Mouse (Mus musculus) B cell, adult 2 months (primary cell): Measurements from ENCODE around the gene Snu13.

Experiments
- DNase-seq, 2 experiments: peaks; one replicate each; pipeline ENCODE4 v3.0.0; 2022

Snu13 gene

DNA sequence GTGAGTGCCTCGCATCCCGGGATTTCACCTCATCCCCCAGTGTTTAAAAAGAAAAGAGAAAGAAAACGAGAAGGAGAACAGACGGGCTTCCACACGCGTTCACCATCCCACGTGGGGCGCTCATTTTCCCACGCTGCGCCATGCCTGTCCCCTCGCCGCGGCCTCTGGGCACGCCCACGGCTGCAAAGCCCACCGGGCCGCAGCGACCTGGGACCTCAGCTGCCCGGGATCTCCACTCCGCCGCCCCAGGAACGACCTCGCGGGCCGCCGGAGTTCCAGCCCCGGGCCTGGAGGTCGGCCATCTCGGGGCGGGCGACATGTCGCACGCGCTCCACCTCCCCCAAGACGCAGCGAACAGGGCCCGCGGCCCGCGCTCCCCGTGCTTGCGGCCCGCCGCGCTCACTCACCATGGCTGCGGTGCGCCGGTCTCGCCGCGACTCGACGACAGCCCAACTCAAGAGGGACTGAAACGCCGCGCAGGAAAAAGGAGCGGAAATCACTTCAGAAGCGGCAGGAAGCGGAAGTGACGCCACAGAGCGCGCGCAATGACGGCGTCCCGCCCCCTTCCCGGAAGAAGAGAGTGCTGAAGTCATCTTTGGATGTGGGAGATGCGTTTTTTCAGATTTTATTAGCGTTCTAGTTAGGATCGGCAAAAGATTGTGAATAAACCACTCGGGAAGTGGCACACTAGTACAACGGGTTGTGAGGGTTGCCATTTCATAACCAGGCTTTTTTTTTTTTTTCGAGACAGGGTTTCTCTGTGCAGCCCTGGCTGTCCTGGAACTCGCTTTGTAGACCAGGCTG is at the start of gene Snu13:
Gene Snu13 (minus strand): TSS at position 519 of the 804 bp plus-strand sequence.
- peak; percentile 95 for DNase-seq

DNA sequence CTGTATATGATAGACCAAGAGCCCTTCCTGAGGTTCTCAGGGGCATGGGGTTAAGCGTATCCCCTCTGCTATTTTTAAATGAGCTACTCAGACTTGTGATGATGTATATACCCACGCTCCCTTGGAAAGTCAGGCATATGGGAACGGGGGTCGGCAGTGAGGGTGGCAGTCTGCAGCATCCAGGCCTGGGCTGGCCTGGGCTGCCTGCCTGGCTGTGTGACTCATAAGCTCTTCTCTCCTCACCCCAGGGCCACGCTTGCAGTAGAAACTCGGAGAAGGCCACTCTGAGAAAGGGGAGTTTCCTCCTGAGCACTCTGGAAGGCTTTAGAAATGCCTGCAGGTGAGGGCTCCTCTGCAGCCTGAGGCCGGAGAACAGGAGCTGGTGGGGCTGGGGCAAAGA is 43.7 kb upstream of the Snu13 start:
- DNase-seq: no peak

DNA sequence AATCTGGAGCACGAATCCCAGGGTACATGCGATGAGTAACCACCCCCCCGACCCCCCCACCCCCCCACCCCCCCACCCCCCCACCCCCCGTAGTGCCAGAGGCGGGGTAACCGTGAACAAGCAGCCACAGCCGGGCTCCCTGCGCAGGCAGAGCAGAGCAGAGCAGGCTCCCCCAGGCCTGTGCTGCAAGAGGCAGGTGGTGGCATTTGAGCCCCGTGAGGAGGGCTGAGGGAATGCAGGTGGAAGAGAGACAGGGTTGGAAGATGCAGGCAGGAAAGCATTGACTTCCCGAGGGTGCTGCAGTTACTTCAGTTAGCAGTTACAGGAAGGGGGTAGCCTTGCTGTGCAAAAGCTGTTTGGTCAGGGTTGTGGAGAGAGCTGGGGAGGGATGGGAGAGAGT is 39.9 kb upstream of the Snu13 start:
- DNase-seq: no peak

DNA sequence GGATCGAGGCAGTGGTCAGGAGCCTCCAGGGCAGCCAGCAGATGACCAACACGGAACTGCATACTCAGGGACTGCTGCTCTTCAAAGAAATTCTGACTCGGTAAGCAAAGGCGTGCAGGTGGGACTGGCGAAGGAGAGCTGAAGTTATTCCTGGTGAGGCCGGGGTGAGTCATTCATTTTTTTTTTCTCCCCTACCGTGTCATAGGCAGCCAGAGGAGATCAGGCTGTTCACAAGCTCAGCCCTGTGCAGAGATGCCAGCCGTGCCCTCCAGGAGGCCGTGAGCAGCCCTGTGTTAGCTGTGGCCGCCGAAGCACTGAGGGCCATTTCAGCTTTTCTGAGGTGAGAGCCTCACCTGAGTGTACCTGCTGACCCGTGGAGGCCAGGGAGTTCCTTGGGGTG is 38.7 kb upstream of the Snu13 start:
- no peak for DNase-seq

DNA sequence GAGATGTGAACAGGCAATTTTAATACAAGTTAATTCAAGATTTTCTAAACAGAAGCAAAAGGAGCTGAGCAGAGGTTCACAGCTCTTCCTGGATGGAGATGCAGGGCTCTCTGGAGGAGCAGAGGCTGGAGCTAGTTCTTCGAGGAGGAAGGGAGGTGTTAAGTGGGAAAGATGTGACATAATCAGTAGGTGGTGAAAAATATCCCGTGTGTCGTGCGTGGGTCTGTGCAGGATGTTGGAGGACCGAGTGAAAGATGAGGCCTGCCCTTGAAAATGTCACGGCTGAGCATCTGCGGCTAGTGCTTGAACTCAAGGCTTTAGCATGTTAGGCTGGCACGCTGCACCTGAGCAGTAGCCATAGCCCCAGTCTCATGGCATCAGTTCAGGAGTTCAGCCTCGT is 38.2 kb upstream of the Snu13 start:
- no peak for DNase-seq

DNA sequence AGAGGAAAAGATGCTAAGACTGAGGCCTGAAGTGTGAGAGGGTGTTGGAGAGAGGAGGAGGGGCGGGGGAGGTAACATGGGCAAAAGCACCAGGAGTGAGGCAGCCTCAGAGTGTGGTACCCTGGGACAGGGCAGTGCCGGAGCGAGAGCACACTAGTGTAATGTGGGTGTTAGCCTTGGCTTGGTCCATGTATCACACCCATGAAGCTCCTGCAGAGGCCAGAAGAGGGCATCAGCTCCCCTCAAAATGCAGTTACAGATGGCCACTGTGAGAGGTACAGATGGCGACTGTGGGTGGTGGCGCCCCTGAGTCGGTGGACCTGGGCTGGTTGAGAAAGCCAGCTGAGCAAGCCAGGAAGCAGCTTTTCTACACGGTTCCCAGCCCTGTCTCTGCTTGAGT is 33.8 kb upstream of the Snu13 start:
- peak; percentile 46 to 59 for DNase-seq

DNA sequence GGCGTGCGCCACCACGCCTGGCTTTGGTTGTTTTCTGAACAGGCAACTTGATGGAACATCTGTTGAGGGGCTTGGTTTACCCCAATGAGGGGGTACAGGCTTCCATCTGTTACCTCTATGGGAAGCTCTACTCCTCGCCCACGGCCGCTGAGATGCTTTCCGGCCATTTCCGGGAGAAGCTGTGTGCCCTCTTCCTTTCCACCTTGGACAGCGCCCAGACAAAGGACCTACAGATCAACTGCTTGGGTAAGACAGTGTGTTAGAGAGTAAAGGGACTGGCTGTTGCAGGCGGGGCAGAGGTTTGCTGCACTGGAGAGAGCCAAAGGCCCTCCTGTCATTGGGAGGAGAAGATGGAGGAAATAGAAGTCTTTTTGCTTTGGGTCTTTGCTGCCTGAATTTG is 32.5 kb upstream of the Snu13 start:
- DNase-seq: no peak

DNA sequence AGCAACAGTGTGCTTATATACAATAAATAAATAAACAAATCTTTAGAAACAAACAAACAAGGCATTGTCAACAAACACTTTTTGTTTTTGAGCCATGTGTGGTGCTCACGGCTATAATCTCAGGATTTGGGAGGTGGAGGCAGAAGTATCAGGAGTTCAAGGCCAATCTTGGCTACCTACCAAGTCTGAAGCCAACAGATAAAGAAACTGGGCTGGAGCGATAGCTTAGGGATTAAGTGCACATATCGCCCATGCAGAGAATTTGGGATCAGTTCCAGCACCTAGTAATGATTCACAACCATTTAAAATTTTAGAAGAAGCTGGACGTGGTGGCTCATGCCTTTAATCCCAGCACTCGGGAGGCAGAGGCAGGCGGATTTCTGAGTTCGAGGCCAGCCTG is 26.1 kb upstream of the Snu13 start:
- DNase-seq: no peak

DNA sequence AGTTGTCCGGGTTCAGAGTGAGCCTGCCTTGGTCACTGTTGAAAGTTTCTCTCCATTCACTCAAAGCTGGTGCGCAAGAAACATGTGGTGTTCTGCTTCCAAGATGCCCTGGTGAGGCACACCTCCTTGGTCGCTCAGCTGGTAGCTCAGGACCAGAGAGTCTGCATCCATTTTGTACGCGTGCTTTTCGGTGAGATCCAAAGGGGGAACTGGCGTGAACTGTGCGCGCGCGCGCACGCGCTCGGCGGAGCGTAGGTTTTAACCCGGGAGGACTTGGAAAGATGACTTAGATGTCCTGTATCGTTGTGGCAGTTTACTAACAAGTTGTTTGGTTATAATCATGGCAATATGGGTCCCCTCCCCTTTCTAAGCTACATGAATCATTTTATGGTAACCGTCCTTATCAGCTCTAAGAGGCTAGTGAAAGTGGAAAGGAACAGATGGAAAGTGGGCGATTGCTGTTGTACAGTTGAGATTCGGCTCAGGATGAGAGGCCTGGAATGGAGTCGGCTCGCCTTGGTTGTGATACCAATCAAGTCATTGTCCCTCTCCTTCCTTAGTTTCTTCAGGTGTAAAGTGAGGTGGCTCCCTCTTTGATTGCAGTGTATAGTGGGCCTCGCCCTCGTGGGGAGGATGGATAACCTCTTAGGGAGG is 24.5 kb upstream of the Snu13 start:
- no peak for DNase-seq

DNA sequence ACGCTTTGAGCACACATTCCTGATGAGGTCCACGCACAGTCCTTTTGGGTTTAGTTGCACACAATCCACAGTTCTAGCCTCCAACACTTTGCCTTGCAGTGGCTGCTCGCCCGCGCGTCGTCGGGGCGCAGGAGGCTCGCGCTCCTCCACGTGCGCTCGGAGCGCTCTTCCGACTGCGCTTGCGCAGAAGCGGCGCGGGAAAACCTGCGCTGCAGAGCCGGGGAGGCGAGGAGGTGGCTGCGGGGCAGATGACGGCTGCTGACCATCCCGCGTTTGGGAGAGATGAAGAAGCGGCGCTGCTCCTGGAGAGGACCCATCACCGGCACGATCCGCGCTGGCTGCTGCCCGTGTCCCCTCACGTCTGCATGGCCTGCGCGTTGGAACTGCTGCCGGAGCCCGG is 22.5 kb upstream of the Snu13 start, which contains the start of gene Mei1:
Gene Mei1 (plus strand): TSS at position 99 of the 400 bp plus-strand sequence.
- no peak for DNase-seq

DNA sequence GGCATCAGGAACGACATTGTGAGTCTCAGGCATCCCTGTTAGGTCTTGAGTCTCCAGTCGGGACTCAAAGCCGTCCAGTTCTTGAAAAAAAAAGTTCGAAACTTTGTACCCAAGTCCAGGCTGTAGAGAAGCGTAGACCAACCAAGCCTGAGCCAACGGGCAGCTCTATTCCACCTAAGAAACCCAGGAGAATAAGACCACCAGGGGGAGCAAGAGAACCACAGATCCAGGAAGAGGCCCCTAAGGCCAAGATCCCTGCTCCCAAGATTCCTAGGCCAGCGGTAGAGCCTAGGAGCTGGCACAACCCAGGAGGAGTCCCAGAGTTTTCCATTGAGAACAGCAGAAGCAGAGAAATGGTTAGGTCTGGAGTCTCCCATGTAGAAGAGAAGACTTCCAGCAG is 18.1 kb upstream of the Snu13 start:
- peak; percentile 74 for DNase-seq

DNA sequence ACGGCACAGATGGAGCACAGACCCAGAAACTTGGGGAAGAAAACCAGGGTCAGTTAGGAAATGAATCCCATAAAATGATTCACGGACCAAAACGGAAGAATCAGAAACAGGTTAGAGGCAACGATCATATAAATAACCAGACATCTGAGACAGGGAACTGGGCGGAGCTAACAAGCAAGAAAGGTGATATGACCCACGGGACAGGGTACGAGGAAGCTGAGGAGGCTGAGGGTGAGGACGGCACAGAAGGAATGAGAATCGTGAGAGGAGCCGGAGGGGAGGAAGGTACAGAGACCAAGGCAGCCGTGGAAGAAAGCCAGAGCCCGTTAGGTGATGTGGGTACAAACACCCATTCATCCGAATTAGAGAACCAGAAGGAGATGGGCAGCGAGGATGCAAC is 16.5 kb upstream of the Snu13 start:
- no peak for DNase-seq

DNA sequence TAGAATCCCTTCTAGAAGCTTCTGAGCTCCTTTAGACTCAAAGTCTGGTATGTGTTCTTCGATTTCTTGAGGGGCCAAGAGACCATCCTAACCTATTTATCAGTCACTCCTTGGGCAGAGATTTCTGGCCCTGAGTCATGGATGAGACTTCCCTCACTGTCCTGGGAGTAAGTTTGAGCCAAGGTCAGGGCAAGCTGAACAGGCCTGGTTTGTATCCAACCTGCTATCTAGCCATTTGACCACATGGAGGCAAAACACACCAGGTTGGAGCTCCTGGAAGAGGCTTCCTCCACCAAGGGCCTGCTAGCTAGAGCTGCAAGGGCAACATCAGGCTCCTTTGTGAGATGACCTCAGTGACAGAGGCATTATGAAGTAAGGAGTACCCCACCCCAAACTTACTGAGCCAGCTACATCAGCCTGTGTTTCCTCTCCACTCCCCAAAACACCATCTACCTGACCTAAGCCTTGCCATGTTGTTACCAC is 11.4 kb upstream of the Snu13 start, which contains the start of gene 4930407I10Rik:
Gene 4930407I10Rik (plus strand): TSS at position 433 of the 483 bp plus-strand sequence.
- DNase-seq: no peak

DNA sequence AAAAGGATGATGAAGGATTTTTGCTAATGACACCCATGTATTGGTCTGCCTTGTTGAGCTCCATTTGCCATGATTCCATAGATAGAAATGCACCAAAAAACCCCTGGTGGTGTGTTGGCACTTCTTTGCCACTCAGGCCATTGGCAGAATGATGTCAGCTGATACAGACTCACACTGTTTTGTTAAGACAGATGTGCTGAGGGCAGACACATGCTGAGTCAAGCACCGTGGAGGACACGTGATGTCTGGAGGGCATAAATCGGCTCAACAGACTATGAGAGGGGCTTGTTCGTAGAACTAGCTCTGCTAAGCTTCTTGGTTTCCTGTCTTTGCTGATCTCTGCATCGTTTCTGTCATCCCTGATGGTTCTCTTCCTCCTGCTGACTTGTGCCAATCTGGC is 5.1 kb upstream of the Snu13 start:
- no peak for DNase-seq

DNA sequence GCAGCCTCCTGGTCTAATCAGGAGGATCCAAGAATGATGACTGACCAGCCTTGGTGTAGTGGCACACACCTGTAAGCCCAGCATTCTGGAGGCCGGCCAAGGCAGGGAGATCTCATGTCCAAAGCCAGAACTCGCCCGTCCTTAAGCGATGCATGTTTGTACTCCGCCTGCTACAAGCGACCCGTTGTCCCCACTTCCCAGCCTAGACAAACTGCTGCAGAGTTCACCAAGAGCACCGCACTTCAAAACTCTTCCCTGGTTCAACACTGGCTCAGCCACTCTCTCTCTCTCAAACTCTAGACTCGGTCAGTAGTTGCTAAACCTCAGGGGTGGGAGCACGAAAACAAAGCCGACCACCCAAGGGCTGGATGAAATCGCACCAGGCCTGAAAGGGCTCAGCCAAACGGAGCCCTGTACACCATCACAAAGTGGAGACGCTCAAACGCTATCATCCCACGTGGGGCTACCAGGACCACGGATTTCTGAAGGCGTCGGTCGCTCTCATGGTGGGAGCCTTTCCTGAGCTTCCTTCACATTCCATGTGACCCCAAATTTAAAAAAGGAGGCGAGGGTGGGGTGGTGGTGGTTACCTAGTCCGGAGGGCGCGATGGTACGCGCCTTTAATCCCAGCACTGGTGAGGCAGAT is 1.0 kb downstream of the Snu13 start:
- DNase-seq: no peak

DNA sequence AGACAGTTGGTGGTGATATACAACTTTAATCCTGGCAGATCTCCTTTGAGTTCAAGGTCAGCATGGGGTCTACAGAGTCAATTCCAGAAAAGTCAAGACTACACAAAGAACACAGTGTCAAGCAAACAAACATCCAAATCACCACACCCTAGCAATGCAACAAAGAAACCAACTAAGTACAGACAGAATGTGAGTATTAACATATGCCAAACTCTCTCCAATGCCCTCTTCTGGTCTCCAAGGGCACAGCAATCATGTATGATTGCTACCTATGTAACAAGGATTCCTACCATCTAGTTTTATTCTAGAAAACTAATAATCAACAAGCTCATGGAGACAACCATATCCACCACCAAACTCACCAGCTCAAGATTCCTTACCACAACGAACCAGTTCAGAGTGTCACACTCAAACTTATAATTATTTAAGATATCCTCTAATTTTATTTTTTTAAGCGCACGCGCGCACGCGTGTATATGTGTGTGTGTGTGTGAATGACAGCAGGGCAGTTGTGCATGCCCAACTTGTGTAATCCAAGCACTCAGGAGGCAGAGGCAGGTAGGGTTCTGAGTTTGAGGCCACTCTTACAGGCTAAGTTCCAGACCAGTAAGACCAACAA is 3.1 kb downstream of the Snu13 start:
- DNase-seq: peak; percentile 41 to 54

DNA sequence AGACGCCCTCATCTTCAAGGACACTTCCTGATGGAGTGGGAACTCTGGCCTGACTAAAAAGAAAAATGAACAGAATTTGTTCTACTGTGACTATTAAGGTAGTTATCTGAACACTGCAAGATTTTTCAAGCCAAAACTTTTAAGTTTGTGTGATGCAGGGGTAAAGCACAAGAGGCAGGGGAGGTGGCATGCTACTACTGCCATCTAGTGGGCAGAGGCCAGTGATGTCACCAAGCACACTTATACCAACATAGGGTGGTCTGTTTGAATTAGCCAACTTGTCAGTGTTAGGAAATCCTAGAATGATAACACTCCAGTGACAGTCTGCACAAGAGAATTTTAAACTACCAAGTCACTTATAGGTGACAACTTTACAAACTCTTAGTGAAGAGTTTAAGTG is 6.7 kb downstream of the Snu13 start:
- DNase-seq: peak; percentile 69 to 72

DNA sequence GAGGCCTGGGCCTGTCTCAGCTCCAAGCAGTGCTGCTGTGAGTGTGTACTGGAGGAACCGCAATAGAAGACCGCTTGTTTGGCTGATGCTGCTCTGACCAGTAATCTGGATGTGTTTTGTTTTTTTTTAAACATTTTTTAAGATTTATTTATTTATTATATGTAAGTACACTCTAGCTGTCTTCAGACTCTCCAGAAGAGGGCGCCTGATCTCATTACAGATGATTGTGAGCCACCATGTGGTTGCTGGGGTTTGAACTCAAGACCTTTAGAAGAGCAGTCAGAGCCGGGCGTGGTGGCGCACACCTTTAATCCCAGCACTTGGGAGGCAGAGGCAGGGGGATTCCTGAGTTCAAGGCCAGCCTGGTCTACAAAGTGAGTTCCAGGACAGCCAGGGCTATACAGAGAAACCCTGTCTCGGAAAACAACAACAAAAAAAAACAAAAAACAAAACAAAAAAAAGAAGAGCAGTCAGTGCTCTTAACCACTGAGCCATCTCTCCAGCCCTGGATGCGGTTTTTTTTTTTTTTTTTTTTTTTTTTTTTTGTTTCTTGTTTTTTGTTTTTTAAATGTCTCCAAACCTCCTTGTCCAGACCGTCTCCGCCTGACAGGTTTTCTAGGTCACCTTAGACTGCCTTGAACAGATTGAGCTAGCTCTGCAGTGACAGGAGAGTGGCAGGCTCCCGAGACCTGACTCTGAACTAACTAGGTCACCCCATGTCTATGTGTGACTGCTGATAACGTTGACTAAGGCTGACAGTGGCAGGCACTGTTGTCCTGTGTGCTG is 11.3 kb downstream of the Snu13 start:
- peak; percentile 65 to 70 for DNase-seq

DNA sequence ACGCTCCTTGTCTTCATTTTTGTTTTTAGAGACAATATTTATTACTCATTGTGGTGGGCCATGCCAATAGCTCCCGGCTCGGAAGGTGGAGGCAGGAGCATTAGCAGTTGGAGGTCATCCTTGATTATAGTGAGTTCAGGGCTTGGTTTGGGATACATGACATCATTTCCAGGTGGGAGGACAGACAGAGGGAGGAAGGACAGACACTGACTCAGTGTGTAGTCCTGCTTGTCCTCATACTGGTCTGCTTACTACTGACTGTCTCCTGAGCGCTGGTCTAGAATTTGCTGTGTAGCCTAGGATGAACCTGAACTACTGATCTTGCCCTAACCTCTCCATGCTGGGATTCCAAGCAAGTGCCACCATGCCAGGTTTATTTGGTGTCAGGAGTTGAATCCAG is 13.6 kb downstream of the Snu13 start, which contains the start of gene Desi1:
Gene Desi1 (minus strand): TSS at position 101 of the 400 bp plus-strand sequence.
- no peak for DNase-seq

DNA sequence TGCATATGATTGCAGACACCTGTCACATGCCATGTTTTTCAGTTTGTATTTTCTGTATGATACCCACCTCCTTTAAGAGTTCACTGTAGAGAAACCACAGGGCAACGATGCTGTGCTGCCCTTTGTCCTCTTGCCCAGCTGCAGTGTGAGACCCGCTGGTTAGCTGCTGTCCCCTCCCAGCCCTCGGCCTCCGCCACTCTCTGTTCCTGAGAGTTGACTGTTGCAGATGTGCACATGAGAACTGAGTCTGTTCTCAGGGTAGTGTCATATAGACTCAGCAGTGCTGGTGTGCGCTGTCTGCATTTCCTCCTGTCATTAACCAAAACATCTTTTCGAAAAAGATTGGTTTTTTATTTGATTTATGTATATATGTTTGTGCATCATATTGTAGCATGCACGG is 15.0 kb downstream of the Snu13 start:
- no peak for DNase-seq

DNA sequence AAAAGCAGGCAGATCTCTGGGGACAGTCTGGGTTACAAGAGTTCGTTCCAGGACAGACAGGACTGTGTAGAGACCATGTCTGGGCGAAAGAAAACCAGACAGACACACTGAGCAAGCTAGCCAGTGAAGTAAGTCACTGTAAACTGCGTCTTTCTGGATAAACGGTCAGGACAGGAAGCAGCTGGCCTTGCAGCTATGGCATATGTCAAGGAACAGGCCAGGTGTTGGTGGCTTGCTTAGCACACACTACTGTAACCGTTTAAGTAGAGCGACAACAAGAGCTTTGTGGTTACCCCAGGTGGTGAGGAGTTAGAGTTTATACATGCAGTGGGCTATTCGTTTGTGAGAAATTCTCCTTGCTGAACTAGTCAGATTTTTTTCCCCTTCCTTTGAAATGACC is 19.7 kb downstream of the Snu13 start:
- peak in 1 of 2 experiments; percentile 17 for DNase-seq

DNA sequence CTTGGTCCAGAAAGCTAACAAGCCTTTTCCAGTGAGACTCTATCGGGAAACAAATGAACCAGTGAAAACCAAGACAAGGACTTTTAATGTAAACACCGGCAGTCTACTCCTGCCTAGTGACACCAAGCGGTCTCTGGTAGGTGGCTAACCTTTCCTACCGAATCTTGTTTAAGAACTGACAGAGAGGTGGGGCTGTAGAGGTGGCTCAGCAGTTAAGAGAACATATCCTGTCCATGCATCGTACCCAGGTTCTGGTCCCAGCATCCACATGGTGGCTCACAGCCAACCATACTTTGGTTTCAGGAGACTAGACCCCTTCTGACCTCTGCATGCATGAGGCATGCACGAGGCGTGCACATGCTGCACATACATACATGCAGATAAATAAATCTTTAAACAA is 20.1 kb downstream of the Snu13 start:
- no peak for DNase-seq
